Mouse (Mus musculus) kidney, embryonic 16.5 days (tissue): ENCODE measurements at regions not wholly inside any gene's neighbourhood (a gene's known extent, or its start where the extent isn't known, plus 50 kb on each side); places are given as distances from the start of the nearest gene placed in this dataset.

Experiments used
- ATAC-seq: fragments of 200-750 bp; cut with Nextera tagmentation; 2 replicates; pipeline ENCODE4 v1.8.0; 2017; ENCODE audit warnings: moderate TSS enrichment; ENCODE audit not compliant: low FRiP score, low TSS enrichment
- H3K27ac ChIP-seq: fragments of 300-500 bp; sonication (generic); 2 replicates; pipeline ENCODE4 v1.5.1; 2014; ENCODE audit warnings: low read length
- H3K27me3 ChIP-seq: fragments of 300-500 bp; sonication (generic); 2 replicates; pipeline ENCODE4 v1.6.1; 2014; ENCODE audit warnings: low read length, control low read depth, mixed read lengths; ENCODE audit not compliant: insufficient read depth
- H3K36me3 ChIP-seq: fragments of 300-500 bp; sonication (generic); 2 replicates; pipeline ENCODE4 v1.6.1; 2014; ENCODE audit warnings: low read length, control low read depth, mixed read lengths; ENCODE audit not compliant: insufficient read depth
- H3K4me1 ChIP-seq: fragments of 300-500 bp; sonication (generic); 2 replicates; pipeline ENCODE4 v1.6.1; 2014; ENCODE audit warnings: low read length, control low read depth, mixed read lengths; ENCODE audit not compliant: insufficient read depth
- H3K4me2 ChIP-seq: fragments of 300-500 bp; sonication (generic); replicated peaks from 2 replicates; pipeline ENCODE4 v1.6.1; 2014; ENCODE audit warnings: low read depth, low read length
- H3K4me3 ChIP-seq: fragments of 300-500 bp; sonication (generic); 2 replicates; pipeline ENCODE4 v1.5.1; 2014; ENCODE audit warnings: mild to moderate bottlenecking, low read length
- H3K9ac ChIP-seq: fragments of 300-500 bp; sonication (generic); replicated peaks from 2 replicates; pipeline ENCODE4 v1.6.1; 2014; ENCODE audit warnings: low read length
- H3K9me3 ChIP-seq: fragments of 300-500 bp; sonication (generic); 2 replicates; pipeline ENCODE4 v1.6.1; 2016; ENCODE audit warnings: low read length, control low read depth
- WGBS: fragments of 180-500 bp; shearing (Covaris S2); extraction: QIAGEN DNeasy Blood & Tissue Kit; methylation state at CpG from one replicate; pipeline ENCODE4 v1.1.7; 2014; 5-methylcytosine and 5-hydroxymethylcytosine counted together

DNA sequence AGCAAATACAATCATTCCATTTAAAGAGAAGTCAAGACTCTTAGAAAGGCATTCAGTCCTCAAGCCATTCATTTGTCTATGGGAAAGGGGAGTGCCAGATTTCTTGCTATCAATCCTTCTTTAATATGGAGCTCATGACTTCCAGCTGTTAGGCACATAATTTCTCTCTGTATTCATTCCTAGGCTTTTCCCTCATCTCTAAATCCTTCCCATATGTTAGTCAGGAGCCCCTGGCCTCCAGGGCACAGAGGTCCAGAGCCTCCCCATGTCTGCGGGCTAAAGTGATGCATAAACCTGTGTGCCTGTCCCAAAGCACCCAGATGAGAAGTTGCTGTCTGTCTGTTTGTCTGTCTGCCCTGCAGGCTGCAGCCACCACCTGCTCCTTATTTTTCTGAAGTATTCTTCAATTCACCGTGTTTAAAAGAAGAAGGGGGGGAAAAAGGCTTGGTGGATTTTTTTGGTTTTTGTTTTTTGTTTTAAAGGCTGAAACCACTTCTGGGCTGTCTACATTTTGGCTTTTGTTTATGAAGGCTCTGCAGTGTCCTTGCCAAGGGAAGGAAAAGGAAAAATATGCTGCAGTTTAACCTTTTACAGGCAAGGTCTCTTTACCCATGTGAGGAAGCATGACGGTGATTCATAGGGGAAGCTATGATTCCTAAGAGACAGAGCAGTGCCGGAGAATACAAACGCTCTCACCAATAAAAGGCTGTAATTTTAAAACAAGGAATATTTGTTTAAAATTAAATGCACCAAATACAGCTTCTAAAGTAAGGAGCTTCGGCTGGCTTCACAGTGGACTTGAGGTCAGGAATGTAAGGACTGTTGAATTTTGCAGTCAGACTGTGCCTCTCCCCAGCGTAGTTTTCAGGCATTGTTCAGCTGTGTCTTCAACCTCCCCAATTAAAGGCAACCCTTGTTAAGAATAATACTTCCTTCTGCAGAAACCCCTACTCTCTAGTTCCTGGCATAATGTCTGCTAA, 379.0 kb downstream of the Atp23 start:
- Histone ChIP-seq H3K27me3 (no peaks in the 10 kb centered on the region), H3K9ac (no peak overlapping the region), H3K4me3 (no peak overlapping the region), H3K4me1 (peaks cover 10% of the 10 kb centered on the region; the same call in 1 of the 2 replicates), H3K9me3 (0 out of 2 replicates have a peak, but pooled peaks cover 2% of the 10 kb centered on the region), H3K27ac (no peak overlapping the region), H3K36me3 (no peaks in the 10 kb centered on the region), H3K4me2 (no peak overlapping the region)
- WGBS: 39% methylated on average over 7 of the region's 7 CpGs
- no peak for ATAC-seq

DNA sequence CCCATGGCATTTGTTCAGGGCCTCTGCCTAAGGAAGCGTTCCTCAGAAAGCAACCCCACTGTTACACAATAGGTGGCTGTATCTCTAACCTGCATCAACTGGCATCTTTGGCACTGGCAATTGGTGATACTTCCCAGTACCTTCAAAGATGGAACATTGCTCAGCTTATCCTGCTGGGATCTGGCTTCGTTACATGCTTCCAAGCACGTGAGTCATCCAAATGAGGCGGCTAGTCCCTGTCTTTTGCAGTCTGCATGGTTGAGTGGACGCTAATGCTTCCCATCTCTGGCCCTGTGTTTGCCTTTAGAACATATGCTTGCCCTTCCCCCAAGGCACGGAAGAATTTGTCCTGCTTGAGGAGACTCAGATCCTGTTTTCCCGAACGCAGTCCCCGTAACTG, 380.2 kb downstream of the Atp23 start:
- H3K9ac ChIP-seq: no peak overlapping the region
- H3K27me3 ChIP-seq: no peaks in the 10 kb centered on the region
- WGBS: 39% methylated on average over 9 of the region's 9 CpGs
- no peak overlapping the region for H3K4me3 ChIP-seq
- ATAC-seq: peak; percentile 82; the same call in 1 of the 2 replicates
- H3K4me1 ChIP-seq: peaks cover 10% of the 10 kb centered on the region; the same call in 1 of the 2 replicates
- no peak overlapping the region for H3K27ac ChIP-seq
- H3K9me3 ChIP-seq: peaks cover 5% of the 10 kb centered on the region; the same call in 1 of the 2 replicates
- no peaks in the 10 kb centered on the region for H3K36me3 ChIP-seq
- no peak overlapping the region for H3K4me2 ChIP-seq

- no peak overlapping the region for H3K27ac ChIP-seq
Observed at GRCm38 (mm10) chr10:126513185-126513584, 388.0 kb downstream of the Atp23 start.

GRCm38 (mm10) chr10:126511511-126511910, 389.6 kb downstream of the Atp23 start:
- ATAC-seq: no peak
- WGBS: 96% methylated on average over 10 of the region's 10 CpGs

More at GRCm38 (mm10) chr10:126513185-126513584, 388.0 kb downstream of the Atp23 start:
- WGBS: 43% methylated on average over 7 of the region's 7 CpGs
- no peaks in the 10 kb centered on the region for H3K27me3 ChIP-seq
- H3K36me3 ChIP-seq: no peaks in the 10 kb centered on the region
- H3K9ac ChIP-seq: no peak overlapping the region
- 0 out of 2 replicates have a peak, but pooled peaks cover 4% of the 10 kb centered on the region for H3K4me1 ChIP-seq
- H3K4me2 ChIP-seq: no peak overlapping the region
- H3K9me3 ChIP-seq: peaks cover 5% of the 10 kb centered on the region; the same call in 1 of the 2 replicates
- H3K4me3 ChIP-seq: no peak overlapping the region
- ATAC-seq: peak; percentile 70; the same call in 1 of the 2 replicates

GRCm38 (mm10) chr10:126505988-126506387, 395.2 kb downstream of the Atp23 start:
- no peak for ATAC-seq
- Histone ChIP-seq H3K27me3 (no peaks in the 10 kb centered on the region), H3K4me1 (no peaks in the 10 kb centered on the region), H3K27ac (no peak overlapping the region), H3K4me2 (no peak overlapping the region), H3K9ac (no peak overlapping the region), H3K4me3 (no peak overlapping the region), H3K36me3 (no peaks in the 10 kb centered on the region), H3K9me3 (no peaks in the 10 kb centered on the region)
- WGBS: 79% methylated on average over 5 of the region's 5 CpGs

More at GRCm38 (mm10) chr10:126511511-126511910, 389.6 kb downstream of the Atp23 start:
- H3K36me3 ChIP-seq: no peaks in the 10 kb centered on the region
- H3K4me2 ChIP-seq: no peak overlapping the region
- H3K9ac ChIP-seq: no peak overlapping the region
- H3K9me3 ChIP-seq: no peaks in the 10 kb centered on the region
- H3K27me3 ChIP-seq: no peaks in the 10 kb centered on the region
- H3K4me3 ChIP-seq: no peak overlapping the region
- H3K4me1 ChIP-seq: 0 out of 2 replicates have a peak, but pooled peaks cover 4% of the 10 kb centered on the region
- no peak overlapping the region for H3K27ac ChIP-seq

GRCm38 (mm10) chr10:126502013-126502688, 399.0 kb downstream of the Atp23 start:
- no peaks in the 10 kb centered on the region for H3K27me3 ChIP-seq
- H3K9ac ChIP-seq: no peak overlapping the region
- no peaks in the 10 kb centered on the region for H3K36me3 ChIP-seq
- 79% methylated on average over 5 of the region's 5 CpGs for WGBS
- ATAC-seq: no peak
- no peaks in the 10 kb centered on the region for H3K4me1 ChIP-seq
- H3K4me3 ChIP-seq: no peak overlapping the region
- H3K9me3 ChIP-seq: no peaks in the 10 kb centered on the region
- H3K4me2 ChIP-seq: no peak overlapping the region
- H3K27ac ChIP-seq: no peak overlapping the region

- WGBS: 78% methylated on average over 6 of the region's 6 CpGs
- Histone ChIP-seq H3K9ac (no peak overlapping the region), H3K4me3 (no peak overlapping the region), H3K4me2 (no peak overlapping the region), H3K27me3 (no peaks in the 10 kb centered on the region), H3K4me1 (no peaks in the 10 kb centered on the region), H3K36me3 (no peaks in the 10 kb centered on the region), H3K9me3 (no peaks in the 10 kb centered on the region), H3K27ac (no peak overlapping the region)
- ATAC-seq: no peak
Observed at GRCm38 (mm10) chr10:126498726-126499125, 402.4 kb downstream of the Atp23 start.

DNA sequence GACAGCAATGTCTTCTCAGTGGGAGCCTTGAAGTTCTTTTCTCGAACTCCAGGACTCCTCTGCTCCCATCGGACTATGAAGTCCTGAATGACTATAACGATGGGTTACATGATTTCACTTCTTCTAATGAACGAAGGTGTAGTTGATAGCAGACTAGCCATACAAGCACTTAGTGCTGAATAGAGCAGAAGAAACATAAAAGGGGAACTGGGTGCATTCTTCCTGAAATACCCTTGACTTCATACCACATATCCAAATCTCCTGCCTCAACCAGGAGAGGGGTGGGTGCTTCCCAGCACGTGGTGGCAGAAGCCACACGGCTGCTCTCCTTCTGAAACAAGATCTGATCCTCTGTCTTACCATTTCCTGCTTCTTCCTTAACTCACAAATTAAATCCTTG, 407.4 kb downstream of the Atp23 start:
- ATAC-seq: no peak
- H3K4me1 ChIP-seq: no peaks in the 10 kb centered on the region
- H3K9me3 ChIP-seq: no peaks in the 10 kb centered on the region
- H3K36me3 ChIP-seq: no peaks in the 10 kb centered on the region
- no peak overlapping the region for H3K27ac ChIP-seq
- H3K4me3 ChIP-seq: no peak overlapping the region
- no peak overlapping the region for H3K4me2 ChIP-seq
- WGBS: 80% methylated on average over 6 of the region's 6 CpGs
- no peak overlapping the region for H3K9ac ChIP-seq
- H3K27me3 ChIP-seq: no peaks in the 10 kb centered on the region

GRCm38 (mm10) chr10:126492211-126492610, 408.9 kb downstream of the Atp23 start:
- H3K4me1 ChIP-seq: no peaks in the 10 kb centered on the region
- no peak overlapping the region for H3K27ac ChIP-seq
- no peak overlapping the region for H3K9ac ChIP-seq
- WGBS: 65% methylated on average over 6 of the region's 6 CpGs
- no peaks in the 10 kb centered on the region for H3K27me3 ChIP-seq
- no peak overlapping the region for H3K4me2 ChIP-seq
- no peak overlapping the region for H3K4me3 ChIP-seq
- ATAC-seq: no peak
- H3K36me3 ChIP-seq: no peaks in the 10 kb centered on the region
- H3K9me3 ChIP-seq: no peaks in the 10 kb centered on the region
